Mouse (Mus musculus): Measurements from ENCODE around the gene Plcb4. TPM values are rescaled to one million over a fixed set of nuclear protein-coding genes. Genes with fewer than 3 reads are reported as not detected.
"Not testable (repeated sequence)": the region's sequence is repeated elsewhere in the genome, so short reads cannot be mapped to it uniquely, and the experiment has no call there.

Plcb4 gene
- polyA plus RNA-seq, 1 experiment from 2014 or later = 26.0 TPM

DNA sequence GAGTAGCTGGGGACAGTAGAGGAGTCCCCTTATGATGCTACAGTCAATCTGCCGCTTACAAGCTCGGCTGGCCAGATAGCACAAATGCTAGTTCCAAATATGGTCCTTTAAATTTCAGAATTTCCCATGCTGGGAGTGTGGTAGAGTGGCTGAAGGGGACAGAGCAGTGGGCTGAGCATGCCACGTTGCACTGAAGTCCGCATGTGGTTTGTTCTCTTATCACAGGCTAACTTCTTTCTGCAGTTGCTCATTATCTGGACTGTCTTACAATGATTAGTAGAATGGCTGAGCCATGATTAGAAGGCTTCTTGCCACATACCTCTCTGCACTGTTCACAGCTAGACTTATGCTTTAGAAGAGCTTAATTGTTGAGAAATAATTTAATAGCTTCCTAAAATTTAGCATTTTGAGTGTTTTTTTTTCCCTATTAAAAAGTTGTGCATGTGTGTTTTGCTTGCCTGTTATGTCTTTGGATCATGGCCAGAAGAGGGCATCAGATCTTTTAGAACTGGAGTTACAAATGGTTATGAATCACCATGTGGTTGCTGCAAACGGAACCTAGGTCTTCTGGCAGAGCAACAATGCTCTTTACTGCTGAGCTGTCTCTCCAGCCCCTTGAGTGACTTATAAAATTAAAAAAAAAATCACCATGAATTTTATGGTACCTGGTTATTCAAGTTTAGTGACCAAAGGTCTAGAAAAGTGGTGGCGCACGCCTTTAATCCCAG, 42.0 kb downstream of the Plcb4 start:
- ATAC-seq (ENCODE audit: extremely low read depth, insufficient number of reproducible peaks, low FRiP score, low TSS enrichment) = no peak
- Histone ChIP-seq H3K4me1 (peaks cover 12% of the 10 kb centered on the region), H3K36me3 (peaks cover 11% of the 10 kb centered on the region), H3K4me2 (no peak overlapping the region), H3K9ac (no peak overlapping the region), H3K27ac (replicated peaks) (peak overlapping the region; percentile 52), H3K9me3 (no peaks in the 10 kb centered on the region), H3K4me3 (no peak overlapping the region), H3K27me3 (replicated peaks) (no peaks in the 10 kb centered on the region)
- 52% methylated on average over 7 of the region's 7 CpGs for WGBS

DNA sequence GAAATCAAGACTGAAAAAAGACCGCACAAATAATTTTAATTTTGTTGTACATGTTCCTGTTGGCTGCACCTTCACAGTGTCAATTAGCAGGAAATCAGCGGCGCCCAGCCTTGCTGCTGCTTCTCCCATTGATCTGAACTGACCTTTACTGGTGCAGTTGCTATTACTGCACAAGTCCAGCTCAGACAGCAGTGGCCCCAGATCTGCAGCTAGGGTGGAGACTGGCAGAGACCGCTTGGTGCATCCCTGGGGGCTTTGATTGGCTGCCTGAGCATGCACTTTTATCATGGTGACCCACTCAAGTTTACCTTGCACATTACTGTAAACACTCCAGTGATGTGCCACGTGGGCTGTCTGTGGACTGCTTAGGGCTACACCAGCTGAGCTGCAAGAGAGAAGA, 45.9 kb downstream of the Plcb4 start:
- no peak overlapping the region for H3K27ac ChIP-seq (replicated peaks)
- H3K27me3 ChIP-seq (replicated peaks) = no peaks in the 10 kb centered on the region
- WGBS = 89% methylated on average over 5 of the region's 5 CpGs
- H3K9me3 ChIP-seq = no peaks in the 10 kb centered on the region
- no peak overlapping the region for H3K4me2 ChIP-seq
- no peak overlapping the region for H3K9ac ChIP-seq
- no peak for ATAC-seq (ENCODE audit: extremely low read depth, insufficient number of reproducible peaks, low FRiP score, low TSS enrichment)
- H3K4me1 ChIP-seq = peaks cover 23% of the 10 kb centered on the region
- no peak overlapping the region for H3K4me3 ChIP-seq
- H3K36me3 ChIP-seq = peaks cover 5% of the 10 kb centered on the region; the same call in 1 of the 2 replicates

DNA sequence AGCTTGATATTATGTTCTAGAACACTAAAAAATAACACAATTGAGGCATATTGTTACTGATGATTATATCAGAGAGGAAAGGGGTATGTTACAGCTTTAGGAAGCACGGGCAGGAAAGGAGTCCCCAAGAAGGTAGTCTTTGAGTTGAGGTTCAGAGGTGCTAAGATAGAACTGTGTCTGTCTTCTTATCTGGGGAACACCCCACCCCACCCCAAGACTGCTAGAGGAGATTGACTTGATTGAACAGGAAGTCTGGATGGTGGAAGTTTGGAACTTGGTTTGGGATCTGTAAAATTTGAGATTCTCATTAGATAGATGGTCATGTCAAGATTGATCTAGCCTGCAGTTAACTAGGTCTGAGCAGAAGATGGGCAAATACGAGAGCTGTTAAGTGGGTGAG, 48.5 kb downstream of the Plcb4 start:
- H3K4me3 ChIP-seq = no peak overlapping the region
- no peak overlapping the region for H3K9ac ChIP-seq
- H3K36me3 ChIP-seq = no peaks in the 10 kb centered on the region
- H3K4me1 ChIP-seq = peaks cover 32% of the 10 kb centered on the region
- no peak overlapping the region for H3K27ac ChIP-seq (replicated peaks)
- 85% methylated on average over 2 of the region's 2 CpGs for WGBS
- H3K9me3 ChIP-seq = no peaks in the 10 kb centered on the region
- ATAC-seq (ENCODE audit: extremely low read depth, insufficient number of reproducible peaks, low FRiP score, low TSS enrichment) = no peak
- H3K27me3 ChIP-seq (replicated peaks) = no peaks in the 10 kb centered on the region
- no peak overlapping the region for H3K4me2 ChIP-seq

DNA sequence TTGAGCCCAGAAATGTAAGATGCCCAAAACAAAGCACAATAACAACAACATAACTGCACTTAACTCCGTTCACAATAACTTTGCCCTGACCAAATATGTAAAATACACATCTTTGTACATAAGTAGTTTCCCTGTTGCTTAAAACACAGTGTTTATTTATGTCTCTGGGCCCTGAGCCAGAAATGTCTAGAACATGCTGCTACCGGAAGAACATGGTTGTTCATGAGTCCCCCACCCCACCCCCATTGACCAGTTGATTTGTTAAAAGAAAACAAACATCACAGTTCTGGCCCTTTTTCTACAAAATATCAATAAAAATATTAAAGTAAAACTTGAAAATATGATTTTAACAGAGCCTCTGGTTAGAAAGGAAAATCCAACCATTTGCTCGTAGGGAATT, 49.6 kb downstream of the Plcb4 start:
- no peak for ATAC-seq (ENCODE audit: extremely low read depth, insufficient number of reproducible peaks, low FRiP score, low TSS enrichment)
- no peak overlapping the region for H3K27ac ChIP-seq (replicated peaks)

DNA sequence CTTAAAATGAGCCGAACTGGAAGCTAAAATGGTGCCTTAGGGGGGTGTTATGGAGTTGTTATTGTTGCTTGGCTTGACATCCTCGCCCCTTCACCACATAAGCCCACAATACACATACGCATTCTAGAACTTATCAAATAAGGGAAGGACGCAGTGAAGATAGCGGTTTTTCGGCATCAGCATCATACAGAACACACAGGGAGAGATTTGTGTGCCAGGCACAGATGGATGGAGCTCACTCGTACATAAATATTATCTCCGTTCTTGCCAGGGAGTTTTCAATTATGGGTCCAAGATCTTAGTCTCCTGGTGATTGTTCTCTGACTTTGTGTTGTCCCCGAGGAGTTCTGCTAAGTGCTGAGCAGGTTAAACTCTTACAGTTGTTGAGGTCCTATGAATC, 50.0 kb downstream of the Plcb4 start:
- Histone ChIP-seq H3K36me3 (no peaks in the 10 kb centered on the region), H3K4me3 (no peak overlapping the region), H3K9me3 (no peaks in the 10 kb centered on the region), H3K4me2 (no peak overlapping the region), H3K27me3 (replicated peaks) (no peaks in the 10 kb centered on the region), H3K9ac (no peak overlapping the region), H3K4me1 (peaks cover 39% of the 10 kb centered on the region), H3K27ac (replicated peaks) (no peak overlapping the region)
- ATAC-seq (ENCODE audit: extremely low read depth, insufficient number of reproducible peaks, low FRiP score, low TSS enrichment) = no peak
- 78% methylated on average over 9 of the region's 9 CpGs for WGBS

More for the DNA sequence above, 49.6 kb downstream of the Plcb4 start:
- Histone ChIP-seq H3K9me3 (no peaks in the 10 kb centered on the region), H3K4me1 (peaks cover 39% of the 10 kb centered on the region), H3K9ac (no peak overlapping the region), H3K4me2 (no peak overlapping the region), H3K27me3 (replicated peaks) (no peaks in the 10 kb centered on the region), H3K36me3 (no peaks in the 10 kb centered on the region), H3K4me3 (no peak overlapping the region)
- WGBS = 67% methylated on average over 3 of the region's 3 CpGs

DNA sequence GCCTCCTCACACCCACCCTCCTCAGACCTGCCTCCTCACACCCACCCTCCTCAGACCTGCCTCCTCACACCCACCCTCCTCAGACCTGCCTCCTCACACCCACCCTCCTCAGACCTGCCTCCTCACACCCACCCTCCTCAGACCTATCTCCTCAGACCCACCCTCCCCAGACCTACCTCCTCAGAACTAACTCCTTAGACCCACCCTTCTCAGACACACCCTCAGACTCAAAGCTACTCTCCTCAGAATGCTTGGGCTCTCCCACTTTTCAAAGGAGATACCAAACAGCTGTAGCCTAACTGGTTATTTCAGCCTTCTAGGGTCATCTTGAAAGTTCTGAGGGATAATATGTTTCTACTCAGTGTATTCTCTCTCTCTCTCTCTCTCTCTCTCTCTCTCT, 50.9 kb downstream of the Plcb4 start:
- H3K4me1 ChIP-seq = peaks cover 39% of the 10 kb centered on the region
- not testable (repeated sequence) for H3K9ac ChIP-seq; H3K27ac ChIP-seq (replicated peaks); H3K27me3 ChIP-seq (replicated peaks); H3K4me2 ChIP-seq; ATAC-seq (ENCODE audit: extremely low read depth, insufficient number of reproducible peaks, low FRiP score, low TSS enrichment); H3K4me3 ChIP-seq; H3K36me3 ChIP-seq; H3K9me3 ChIP-seq

DNA sequence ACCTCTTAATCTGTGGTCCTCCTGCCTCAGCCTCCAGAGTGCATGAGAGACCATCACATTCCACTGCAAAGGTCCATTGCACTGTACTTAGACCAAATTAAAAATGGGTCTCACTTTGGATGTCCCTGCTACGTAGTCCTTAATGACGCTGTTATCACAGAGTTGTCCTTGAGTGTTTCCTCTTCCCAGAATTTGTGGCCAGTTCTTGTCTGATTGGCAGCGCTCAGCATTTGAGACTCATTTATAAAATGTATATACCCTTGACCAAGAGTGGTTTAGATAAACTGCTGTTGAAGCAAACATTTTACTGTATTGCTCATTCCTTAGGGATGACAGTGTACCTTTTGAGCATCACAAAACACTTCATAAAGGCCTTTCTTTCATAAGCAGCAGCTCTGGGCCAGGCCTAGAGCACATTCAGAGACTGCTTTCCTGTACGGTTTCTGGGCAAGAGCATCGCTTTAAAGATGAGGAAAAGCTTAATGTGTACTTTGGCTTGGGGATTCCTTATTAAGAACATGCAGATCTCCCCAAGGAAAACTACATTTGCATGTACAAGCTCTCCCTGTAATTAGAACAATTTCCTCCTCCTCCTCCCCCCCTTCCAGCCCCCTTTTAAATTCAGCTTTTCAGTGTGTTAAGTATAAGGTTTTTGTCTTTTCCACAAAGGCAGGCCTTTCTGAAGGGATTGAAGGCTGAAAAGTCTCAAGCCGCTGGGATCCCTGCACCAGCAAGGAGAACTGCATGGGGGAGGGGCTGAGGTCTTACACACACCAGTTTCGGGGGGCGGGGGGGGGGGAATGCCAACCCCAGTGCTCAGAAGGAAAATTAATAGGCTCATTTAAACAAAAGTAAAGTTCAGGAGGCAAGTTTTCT, 52.5 kb downstream of the Plcb4 start:
- Histone ChIP-seq H3K4me1 (peaks cover 43% of the 10 kb centered on the region), H3K4me2 (peak overlapping the region; percentile 55), H3K9me3 (no peaks in the 10 kb centered on the region), H3K27ac (replicated peaks) (peak overlapping the region; percentile 90), H3K9ac (peak overlapping the region; percentile 42; the same call in 1 of the 2 replicates), H3K36me3 (no peaks in the 10 kb centered on the region), H3K4me3 (peak overlapping the region; percentile 30; the same call in 1 of the 2 replicates), H3K27me3 (replicated peaks) (no peaks in the 10 kb centered on the region)
- ATAC-seq (ENCODE audit: extremely low read depth, insufficient number of reproducible peaks, low FRiP score, low TSS enrichment) = no peak
- 20% methylated on average over 8 of the region's 8 CpGs for WGBS

DNA sequence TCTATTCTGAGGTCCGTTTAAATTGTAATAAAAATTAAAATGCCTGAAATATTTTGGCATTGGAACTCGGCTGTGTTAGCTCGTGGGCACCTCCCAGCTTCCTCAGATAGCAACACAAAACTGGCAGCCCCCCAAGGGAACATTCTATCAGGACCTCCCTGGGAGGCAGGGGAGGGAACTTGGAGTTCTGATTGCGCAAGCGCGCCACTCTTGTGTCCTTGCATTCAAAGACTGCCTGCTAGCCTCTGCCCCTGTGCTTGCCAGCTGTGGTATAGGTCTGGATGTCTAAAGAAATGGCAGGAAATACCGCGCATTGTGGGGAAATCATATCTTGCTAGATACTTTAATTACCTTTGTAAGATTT, 53.1 kb downstream of the Plcb4 start:
- H3K4me3 ChIP-seq = peak overlapping the region; percentile 30; the same call in 1 of the 2 replicates
- peaks cover 49% of the 10 kb centered on the region for H3K4me1 ChIP-seq
- no peaks in the 10 kb centered on the region for H3K9me3 ChIP-seq
- 9% methylated on average over 8 of the region's 8 CpGs for WGBS
- peak; percentile 67; the same call in 1 of the 2 replicates for ATAC-seq (ENCODE audit: extremely low read depth, insufficient number of reproducible peaks, low FRiP score, low TSS enrichment)
- H3K27ac ChIP-seq (replicated peaks) = peak overlapping the region; percentile 90
- H3K36me3 ChIP-seq = no peaks in the 10 kb centered on the region
- H3K4me2 ChIP-seq = peak overlapping the region; percentile 55
- H3K9ac ChIP-seq = no peak overlapping the region
- H3K27me3 ChIP-seq (replicated peaks) = no peaks in the 10 kb centered on the region

DNA sequence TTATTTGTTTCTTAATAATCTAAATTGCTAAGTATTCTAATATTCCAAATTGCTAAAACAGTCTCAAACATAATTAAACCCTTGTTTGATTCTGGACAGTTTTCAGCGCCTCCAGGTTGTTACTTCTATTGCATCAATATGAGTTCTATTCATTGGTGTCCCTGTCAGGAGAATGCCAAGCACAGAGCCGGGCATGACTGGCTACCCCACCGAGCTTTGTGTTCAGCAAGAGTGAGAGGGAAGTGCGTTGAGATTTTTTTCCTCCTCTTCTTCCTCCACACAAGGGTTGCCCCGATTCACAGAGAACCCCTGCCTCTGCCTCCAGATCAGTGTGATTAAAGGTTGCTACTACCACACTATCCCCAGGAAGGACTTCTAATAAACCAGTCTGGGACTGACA, 53.5 kb downstream of the Plcb4 start:
- Histone ChIP-seq H3K9ac (peak overlapping the region; percentile 37; the same call in 1 of the 2 replicates), H3K27ac (replicated peaks) (peak overlapping the region; percentile 90), H3K4me2 (peak overlapping the region; percentile 55), H3K9me3 (no peaks in the 10 kb centered on the region), H3K4me1 (peaks cover 53% of the 10 kb centered on the region), H3K36me3 (no peaks in the 10 kb centered on the region), H3K4me3 (no peak overlapping the region), H3K27me3 (replicated peaks) (no peaks in the 10 kb centered on the region)
- WGBS = 43% methylated on average over 5 of the region's 5 CpGs
- ATAC-seq (ENCODE audit: extremely low read depth, insufficient number of reproducible peaks, low FRiP score, low TSS enrichment) = no peak

DNA sequence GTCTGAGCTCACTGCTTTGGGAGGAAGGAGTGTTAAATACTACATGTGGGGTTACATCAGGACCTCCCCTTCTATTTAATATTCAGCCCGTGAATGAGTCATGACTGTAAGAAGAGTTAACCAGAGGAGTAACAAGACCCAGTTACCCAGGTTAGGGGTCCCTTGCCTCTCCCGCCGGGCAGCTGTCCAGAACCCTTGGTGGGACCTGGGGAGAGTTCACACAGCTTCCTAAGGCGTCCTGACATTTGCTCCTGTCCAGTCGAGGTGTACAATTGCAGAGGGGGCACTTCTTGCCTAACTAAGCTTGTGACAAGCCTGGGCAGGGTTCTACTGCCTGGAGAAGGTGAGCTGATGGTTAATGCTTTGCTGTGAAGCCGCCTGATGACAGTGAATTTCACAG, 54.1 kb downstream of the Plcb4 start:
- H3K9ac ChIP-seq = 0 out of 2 replicates have a peak overlapping the region, but pooled peaks have one; percentile 37
- no peak overlapping the region; the same call in 1 of the 2 replicates for H3K27ac ChIP-seq (replicated peaks)
- no peaks in the 10 kb centered on the region for H3K36me3 ChIP-seq
- no peak overlapping the region for H3K4me2 ChIP-seq
- H3K9me3 ChIP-seq = no peaks in the 10 kb centered on the region
- H3K4me3 ChIP-seq = no peak overlapping the region
- H3K4me1 ChIP-seq = peaks cover 55% of the 10 kb centered on the region
- 58% methylated on average over 6 of the region's 6 CpGs for WGBS
- no peaks in the 10 kb centered on the region for H3K27me3 ChIP-seq (replicated peaks)
- ATAC-seq (ENCODE audit: extremely low read depth, insufficient number of reproducible peaks, low FRiP score, low TSS enrichment) = no peak

DNA sequence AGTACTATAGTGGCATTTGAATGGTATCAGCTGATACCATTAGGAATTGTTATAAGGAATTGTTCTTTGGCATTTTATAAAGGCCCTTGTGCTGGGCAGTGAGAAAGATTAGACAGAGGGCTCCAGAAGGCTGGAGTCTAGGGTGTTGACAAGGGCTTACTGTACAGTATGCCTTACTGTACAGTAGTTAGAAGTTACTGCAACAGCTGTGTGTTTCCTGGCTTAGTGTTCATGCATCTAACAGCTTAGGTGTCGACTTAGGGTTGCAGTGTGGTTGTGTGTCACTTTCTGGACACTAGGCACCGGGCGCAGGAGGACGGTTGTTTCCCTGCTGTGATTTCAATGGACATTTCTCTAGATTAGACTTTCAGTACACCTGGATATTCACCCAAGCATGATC, 57.4 kb downstream of the Plcb4 start:
- no peak for ATAC-seq (ENCODE audit: extremely low read depth, insufficient number of reproducible peaks, low FRiP score, low TSS enrichment)
- Histone ChIP-seq H3K9me3 (no peaks in the 10 kb centered on the region), H3K4me1 (peaks cover 41% of the 10 kb centered on the region), H3K27me3 (replicated peaks) (no peaks in the 10 kb centered on the region), H3K4me2 (no peak overlapping the region), H3K9ac (0 out of 2 replicates have a peak overlapping the region, but pooled peaks have one; percentile 10), H3K4me3 (no peak overlapping the region), H3K36me3 (no peaks in the 10 kb centered on the region), H3K27ac (replicated peaks) (no peak overlapping the region)
- WGBS = 78% methylated on average over 4 of the region's 4 CpGs
